Mouse (Mus musculus): Measurements from ENCODE around the gene Tab2. TPM values are rescaled to one million over a fixed set of nuclear protein-coding genes. Genes with fewer than 3 reads are reported as not detected.

Gene Tab2
- total RNA-seq (2021): 10 to 100 TPM; 51.9 to 63.3 TPM

- peak; percentile 77 to 82 for DNase-seq (ENCODE audit: extremely low spot score in 1 of 2, low spot score in 1 of 2)
Observed at GRCm38 (mm10) chr10:7956228-7957001, at the start of gene Tab2. Tab2 (minus strand) TSS chr10:7956230.

GRCm38 (mm10) chr10:7992258-7992919 is 36.4 kb upstream of the Tab2 start:
- no peak for DNase-seq (ENCODE audit: extremely low spot score in 1 of 2, low spot score in 1 of 2)

GRCm38 (mm10) chr10:7991596-7991995 is 35.6 kb upstream of the Tab2 start:
- no peak for DNase-seq (ENCODE audit: extremely low spot score in 1 of 2, low spot score in 1 of 2)

- DNase-seq (ENCODE audit: extremely low spot score in 1 of 2, low spot score in 1 of 2): peak in 1 of 2 experiments; percentile 13
Observed at GRCm38 (mm10) chr10:7987521-7987920, 31.5 kb upstream of the Tab2 start.

GRCm38 (mm10) chr10:7976462-7976861 is 20.4 kb upstream of the Tab2 start:
- DNase-seq (ENCODE audit: extremely low spot score in 1 of 2, low spot score in 1 of 2): no peak

- DNase-seq (ENCODE audit: extremely low spot score in 1 of 2, low spot score in 1 of 2): no peak
Observed at GRCm38 (mm10) chr10:7968747-7969280, 12.8 kb upstream of the Tab2 start.

- DNase-seq (ENCODE audit: extremely low spot score in 1 of 2, low spot score in 1 of 2): no peak
Observed at GRCm38 (mm10) chr10:7967096-7967495, 11.1 kb upstream of the Tab2 start.

GRCm38 (mm10) chr10:7959073-7959472 is 3.0 kb upstream of the Tab2 start:
- DNase-seq (ENCODE audit: extremely low spot score in 1 of 2, low spot score in 1 of 2): no peak

GRCm38 (mm10) chr10:7955634-7956121 is 352 bp downstream of the Tab2 start:
- peak; percentile 24 to 44 for DNase-seq (ENCODE audit: extremely low spot score in 1 of 2, low spot score in 1 of 2)

- DNase-seq (ENCODE audit: extremely low spot score in 1 of 2, low spot score in 1 of 2): peak; percentile 30 to 35
Observed at GRCm38 (mm10) chr10:7954989-7955633, 919 bp downstream of the Tab2 start.

GRCm38 (mm10) chr10:7954627-7954988 is 1.4 kb downstream of the Tab2 start:
- DNase-seq (ENCODE audit: extremely low spot score in 1 of 2, low spot score in 1 of 2): no peak

- no peak for DNase-seq (ENCODE audit: extremely low spot score in 1 of 2, low spot score in 1 of 2)
Observed at GRCm38 (mm10) chr10:7943006-7943405, 13.0 kb downstream of the Tab2 start.

- DNase-seq (ENCODE audit: extremely low spot score in 1 of 2, low spot score in 1 of 2): no peak
Observed at GRCm38 (mm10) chr10:7936556-7937192, 19.4 kb downstream of the Tab2 start.

GRCm38 (mm10) chr10:7932958-7933357 is 23.1 kb downstream of the Tab2 start:
- DNase-seq (ENCODE audit: extremely low spot score in 1 of 2, low spot score in 1 of 2): no peak

GRCm38 (mm10) chr10:7928996-7929395 is 27.0 kb downstream of the Tab2 start:
- DNase-seq (ENCODE audit: extremely low spot score in 1 of 2, low spot score in 1 of 2): no peak

- DNase-seq (ENCODE audit: extremely low spot score in 1 of 2, low spot score in 1 of 2): no peak
Observed at GRCm38 (mm10) chr10:7925481-7925880, 30.5 kb downstream of the Tab2 start.

GRCm38 (mm10) chr10:7923433-7923832 is 32.6 kb downstream of the Tab2 start:
- DNase-seq (ENCODE audit: extremely low spot score in 1 of 2, low spot score in 1 of 2): no peak

GRCm38 (mm10) chr10:7911268-7911667 is 44.8 kb downstream of the Tab2 start:
- DNase-seq (ENCODE audit: extremely low spot score in 1 of 2, low spot score in 1 of 2): no peak

- DNase-seq (ENCODE audit: extremely low spot score in 1 of 2, low spot score in 1 of 2): no peak
Observed at GRCm38 (mm10) chr10:7907151-7907550, 48.9 kb downstream of the Tab2 start.

- no peak for DNase-seq (ENCODE audit: extremely low spot score in 1 of 2, low spot score in 1 of 2)
Observed at GRCm38 (mm10) chr10:7904157-7904556, 51.9 kb downstream of the Tab2 start.
